Mouse (Mus musculus): ENCODE measurements at regions not wholly inside any gene's neighbourhood (a gene's known extent, or its start where the extent isn't known, plus 50 kb on each side); places are given as distances from the start of the nearest gene placed in this dataset.

GRCm38 (mm10) chr7:135860741-135861408 is 144.7 kb upstream of the Mki67 start:
- Histone ChIP-seq H3K36me3 (no peaks in the 10 kb centered on the region), H3K4me1 (no peaks in the 10 kb centered on the region), H3K9ac (no peak overlapping the region), H3K4me2 (no peak overlapping the region), H3K4me3 (no peak overlapping the region), H3K9me3 (replicated peaks) (no peaks in the 10 kb centered on the region), H3K27me3 (replicated peaks) (no peaks in the 10 kb centered on the region; the same call in 1 of the 2 replicates), H3K27ac (no peak overlapping the region)
- ATAC-seq, result no peak
- WGBS (ENCODE audit: insufficient replicate concordance), result 63% methylated on average over 14 of the region's 14 CpGs

DNA sequence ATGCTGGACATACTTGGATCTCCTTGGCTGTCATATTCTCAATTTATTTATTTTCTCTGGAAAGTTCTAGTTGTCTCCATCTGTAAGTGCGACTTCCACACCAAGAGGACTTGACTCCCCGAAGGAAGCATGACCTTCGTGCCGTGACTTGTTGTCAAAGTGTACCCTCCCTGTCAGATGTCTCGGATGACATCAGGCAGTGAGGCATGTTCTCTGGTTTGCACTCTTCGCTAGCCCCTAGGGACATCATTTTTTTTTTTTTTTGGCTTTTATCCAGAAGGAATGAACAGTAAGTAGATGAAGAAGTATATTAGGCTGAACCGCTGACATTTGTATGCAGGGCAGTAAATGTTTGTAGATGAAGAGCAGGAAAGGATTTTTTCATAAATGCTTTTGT is 145.2 kb upstream of the Mki67 start:
- Histone ChIP-seq H3K4me3 (no peak overlapping the region), H3K9ac (no peak overlapping the region)

DNA sequence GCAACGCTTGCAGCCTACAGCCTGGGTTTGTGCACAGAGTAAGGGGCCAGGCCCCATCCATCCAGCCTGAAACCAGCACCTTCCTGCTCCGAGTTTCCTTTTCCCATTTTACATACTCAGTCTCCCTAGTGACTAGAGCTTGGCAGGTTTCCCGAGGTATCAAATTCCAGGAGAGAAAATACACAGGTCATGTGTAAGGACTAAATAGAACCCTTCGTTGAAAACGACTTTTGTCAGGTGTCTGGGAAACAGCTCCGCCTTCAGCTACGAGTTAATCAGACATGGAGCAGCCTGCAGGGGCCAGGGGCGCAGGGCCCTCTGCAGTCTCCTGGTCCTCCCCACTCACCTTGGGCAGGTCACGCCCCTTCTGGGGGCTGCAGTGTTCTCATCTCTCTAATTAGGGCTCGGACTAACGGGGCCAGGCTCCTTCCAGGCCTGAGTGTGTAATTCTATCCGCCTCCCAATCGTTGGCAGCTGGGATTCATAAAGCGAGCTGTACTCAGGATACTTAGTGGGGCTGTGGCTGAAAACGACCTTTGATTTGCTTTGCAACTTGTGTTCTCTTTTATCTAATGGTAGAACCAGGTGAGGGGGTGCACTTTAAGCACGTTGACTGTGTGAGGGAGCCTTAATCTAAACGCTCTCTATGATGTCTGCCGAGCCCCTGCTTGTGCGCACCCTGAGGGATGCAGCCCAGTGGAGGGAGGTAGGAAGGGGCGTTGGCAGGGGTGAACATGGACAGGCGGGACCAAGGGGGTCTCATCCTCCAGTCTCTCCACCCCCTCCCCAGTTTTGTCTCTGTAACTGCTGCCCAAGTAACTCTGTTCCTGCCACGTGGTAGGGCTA is 147.6 kb upstream of the Mki67 start:
- H3K4me2 ChIP-seq, result no peak overlapping the region

More for the DNA sequence above, 145.2 kb upstream of the Mki67 start:
- Histone ChIP-seq H3K36me3 (no peaks in the 10 kb centered on the region), H3K27ac (no peak overlapping the region), H3K4me2 (no peak overlapping the region), H3K4me1 (no peaks in the 10 kb centered on the region), H3K9me3 (replicated peaks) (no peaks in the 10 kb centered on the region), H3K27me3 (replicated peaks) (no peaks in the 10 kb centered on the region; the same call in 1 of the 2 replicates)
- 70% methylated on average over 7 of the region's 7 CpGs for WGBS (ENCODE audit: insufficient replicate concordance)
- no peak for ATAC-seq

DNA sequence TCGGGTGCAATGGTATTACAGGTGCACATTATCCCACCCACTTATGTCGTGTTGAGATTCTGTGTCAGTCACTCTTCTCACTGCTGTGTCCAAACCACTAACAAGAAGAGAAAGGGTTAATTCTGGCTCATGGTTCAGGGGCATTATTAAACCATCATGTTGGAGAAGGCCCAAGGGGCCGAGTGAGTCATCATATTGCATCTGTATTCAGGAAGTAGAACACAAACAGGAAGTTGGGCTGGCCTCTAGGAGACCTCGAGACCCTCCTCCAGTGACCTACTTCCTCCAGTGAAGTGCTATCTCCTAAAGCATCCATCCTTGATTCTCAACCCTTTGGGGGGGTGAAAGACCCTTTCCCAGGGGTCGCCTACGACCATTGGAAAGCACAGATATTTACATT is 154.8 kb upstream of the Mki67 start:
- no peak for ATAC-seq
- Histone ChIP-seq H3K36me3 (no peaks in the 10 kb centered on the region), H3K4me3 (no peak overlapping the region), H3K27ac (no peak overlapping the region), H3K4me1 (no peaks in the 10 kb centered on the region), H3K9ac (no peak overlapping the region), H3K27me3 (replicated peaks) (peaks cover 7% of the 10 kb centered on the region; the same call in 1 of the 2 replicates), H3K9me3 (replicated peaks) (no peaks in the 10 kb centered on the region), H3K4me2 (no peak overlapping the region)
- 37% methylated on average over 6 of the region's 6 CpGs for WGBS (ENCODE audit: insufficient replicate concordance)

More for the DNA sequence above, 147.6 kb upstream of the Mki67 start:
- ATAC-seq, result no peak
- Histone ChIP-seq H3K27ac (no peak overlapping the region), H3K4me1 (no peaks in the 10 kb centered on the region), H3K9me3 (replicated peaks) (no peaks in the 10 kb centered on the region), H3K27me3 (replicated peaks) (no peaks in the 10 kb centered on the region; the same call in 1 of the 2 replicates), H3K9ac (no peak overlapping the region), H3K4me3 (no peak overlapping the region), H3K36me3 (no peaks in the 10 kb centered on the region)
- whole genome bisulfite sequencing (ENCODE audit: insufficient replicate concordance), result 51% methylated on average over 22 of the region's 22 CpGs

- 60% methylated on average over 6 of the region's 6 CpGs for WGBS (ENCODE audit: insufficient replicate concordance)
- Histone ChIP-seq H3K9me3 (replicated peaks) (no peaks in the 10 kb centered on the region), H3K27ac (no peak overlapping the region), H3K4me3 (no peak overlapping the region), H3K4me1 (no peaks in the 10 kb centered on the region), H3K36me3 (no peaks in the 10 kb centered on the region), H3K9ac (no peak overlapping the region), H3K4me2 (no peak overlapping the region), H3K27me3 (replicated peaks) (0 out of 2 replicates have a peak, but pooled peaks cover 7% of the 10 kb centered on the region)
- no peak for ATAC-seq
Measured at GRCm38 (mm10) chr7:135877091-135877874, 161.1 kb upstream of the Mki67 start.

- no peaks in the 10 kb centered on the region for H3K36me3 ChIP-seq
- no peak overlapping the region for H3K9ac ChIP-seq
- no peak overlapping the region for H3K4me2 ChIP-seq
- no peak for ATAC-seq
- 71% methylated on average over 3 of the region's 3 CpGs for WGBS (ENCODE audit: insufficient replicate concordance)
- H3K27me3 ChIP-seq (replicated peaks), result 0 out of 2 replicates have a peak, but pooled peaks cover 7% of the 10 kb centered on the region
- no peak overlapping the region for H3K4me3 ChIP-seq
- H3K9me3 ChIP-seq (replicated peaks), result no peaks in the 10 kb centered on the region
- H3K4me1 ChIP-seq, result no peaks in the 10 kb centered on the region
- no peak overlapping the region for H3K27ac ChIP-seq
Measured at GRCm38 (mm10) chr7:135878750-135879149, 162.6 kb upstream of the Mki67 start.

DNA sequence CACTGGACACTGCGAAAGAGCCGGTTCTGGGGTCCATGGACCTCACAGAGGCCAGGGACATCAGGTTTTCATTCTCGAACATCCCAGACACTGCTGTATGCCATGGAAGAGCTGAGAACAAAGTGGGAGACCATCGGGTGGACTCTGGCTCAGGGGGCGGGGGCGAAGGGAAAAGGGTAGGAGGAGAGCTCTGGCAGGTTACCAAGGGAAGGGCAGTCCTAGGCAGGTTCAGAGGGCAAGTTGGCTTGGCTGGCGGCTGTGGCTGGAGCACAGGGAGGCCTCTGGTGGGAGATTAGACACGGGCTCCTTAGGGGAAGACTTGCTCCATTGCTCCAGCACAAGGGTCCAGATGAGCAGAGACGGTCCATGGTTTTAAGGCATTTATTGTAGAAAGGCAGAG is 164.3 kb upstream of the Mki67 start:
- Histone ChIP-seq H3K27ac (no peak overlapping the region), H3K4me2 (no peak overlapping the region), H3K9ac (no peak overlapping the region), H3K36me3 (no peaks in the 10 kb centered on the region), H3K4me1 (no peaks in the 10 kb centered on the region), H3K9me3 (replicated peaks) (no peaks in the 10 kb centered on the region), H3K4me3 (no peak overlapping the region), H3K27me3 (replicated peaks) (0 out of 2 replicates have a peak, but pooled peaks cover 5% of the 10 kb centered on the region)
- ATAC-seq, result no peak
- WGBS (ENCODE audit: insufficient replicate concordance), result 69% methylated on average over 9 of the region's 9 CpGs

DNA sequence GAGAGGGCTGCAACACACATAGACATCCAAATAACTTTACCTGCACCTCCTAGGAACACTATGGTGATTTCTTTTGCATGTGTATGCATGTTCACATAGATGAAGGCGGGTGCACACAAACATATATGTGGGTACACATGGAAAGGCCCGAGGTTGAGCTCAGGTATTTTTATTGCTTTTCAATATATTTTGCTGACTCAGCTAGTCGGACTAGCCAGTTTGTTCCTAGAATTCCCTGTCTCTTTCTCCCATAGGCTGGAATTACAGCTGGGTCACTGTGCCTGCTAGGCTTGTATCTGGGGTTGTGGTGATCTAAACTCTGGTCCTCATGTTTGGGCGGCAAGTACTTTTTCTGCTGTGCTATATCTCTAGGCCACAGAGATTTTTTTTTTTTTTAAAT is 166.1 kb upstream of the Mki67 start:
- H3K4me2 ChIP-seq, result no peak overlapping the region
- no peaks in the 10 kb centered on the region for H3K9me3 ChIP-seq (replicated peaks)
- WGBS (ENCODE audit: insufficient replicate concordance), result 62% methylated on average over 4 of the region's 4 CpGs
- no peak overlapping the region for H3K9ac ChIP-seq
- H3K27ac ChIP-seq, result no peak overlapping the region
- no peaks in the 10 kb centered on the region for H3K36me3 ChIP-seq
- no peaks in the 10 kb centered on the region for H3K4me1 ChIP-seq
- H3K27me3 ChIP-seq (replicated peaks), result no peaks in the 10 kb centered on the region
- ATAC-seq, result no peak
- no peak overlapping the region for H3K4me3 ChIP-seq

DNA sequence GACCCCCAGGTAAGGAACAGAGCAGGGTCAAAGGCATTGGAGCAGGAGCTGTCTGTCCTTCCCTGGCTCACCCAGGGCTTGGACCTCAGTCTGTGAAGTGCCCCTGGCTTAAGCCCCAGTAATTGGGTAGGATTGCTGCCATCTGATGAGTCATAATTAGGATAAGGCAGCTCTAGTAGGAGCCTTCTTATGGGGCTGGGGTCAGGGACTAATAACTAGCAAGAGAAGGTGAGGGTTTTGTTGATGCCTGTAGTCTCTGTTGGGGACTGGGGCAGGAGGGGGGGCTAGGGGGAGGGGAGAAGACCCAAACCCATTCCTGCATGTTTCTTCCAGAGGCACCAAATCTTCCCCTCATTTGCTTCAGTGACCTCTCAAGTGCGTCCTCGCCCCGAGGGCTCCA is 172.4 kb upstream of the Mki67 start:
- no peak overlapping the region for H3K27ac ChIP-seq
- H3K27me3 ChIP-seq (replicated peaks), result 0 out of 2 replicates have a peak, but pooled peaks cover 10% of the 10 kb centered on the region
- H3K4me1 ChIP-seq, result no peaks in the 10 kb centered on the region
- 47% methylated on average over 3 of the region's 3 CpGs for WGBS (ENCODE audit: insufficient replicate concordance)
- H3K4me3 ChIP-seq, result no peak overlapping the region
- no peak overlapping the region for H3K9ac ChIP-seq
- H3K36me3 ChIP-seq, result no peaks in the 10 kb centered on the region
- no peaks in the 10 kb centered on the region for H3K9me3 ChIP-seq (replicated peaks)
- no peak overlapping the region for H3K4me2 ChIP-seq
- no peak for ATAC-seq

DNA sequence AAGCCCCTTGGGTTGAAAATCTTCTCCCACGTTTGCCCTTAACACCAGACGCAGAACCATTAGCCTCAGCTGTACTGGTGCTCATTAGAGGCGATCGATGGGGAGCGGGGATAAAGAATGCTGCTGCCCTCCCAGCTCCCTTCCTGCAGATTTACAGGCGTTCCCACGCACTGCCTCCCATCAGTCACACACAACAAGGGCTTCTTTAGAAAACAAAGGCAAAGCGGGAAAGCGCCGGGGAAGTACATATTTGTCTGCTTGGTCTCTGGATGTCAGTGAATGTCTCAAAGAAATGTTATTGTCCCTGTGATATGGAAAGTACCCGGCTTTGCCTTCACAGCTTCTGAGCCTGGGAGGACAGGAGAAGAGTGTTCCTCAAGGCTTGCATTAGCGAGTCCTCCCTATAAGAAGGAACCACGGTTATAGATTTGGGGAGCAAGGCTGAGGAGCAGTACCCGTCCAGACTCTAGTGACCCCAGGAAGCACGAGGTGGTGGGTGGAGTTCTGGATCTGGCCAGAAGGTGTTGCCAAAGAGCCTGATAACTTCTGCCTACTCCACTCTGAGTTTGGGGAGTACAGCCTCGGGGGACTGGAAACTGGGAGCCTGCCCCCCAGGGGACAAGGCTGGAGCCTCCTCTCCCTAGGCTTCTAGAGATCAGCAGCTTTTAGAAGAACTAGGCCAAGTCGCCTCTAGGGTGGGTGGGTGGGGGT is 173.0 kb upstream of the Mki67 start:
- H3K9ac ChIP-seq, result no peak overlapping the region
- no peaks in the 10 kb centered on the region for H3K9me3 ChIP-seq (replicated peaks)
- H3K27ac ChIP-seq, result no peak overlapping the region
- no peaks in the 10 kb centered on the region for H3K4me1 ChIP-seq
- WGBS (ENCODE audit: insufficient replicate concordance), result 18% methylated on average over 17 of the region's 17 CpGs
- no peak for ATAC-seq
- H3K4me3 ChIP-seq, result no peak overlapping the region
- 0 out of 2 replicates have a peak, but pooled peaks cover 10% of the 10 kb centered on the region for H3K27me3 ChIP-seq (replicated peaks)
- no peaks in the 10 kb centered on the region for H3K36me3 ChIP-seq
- H3K4me2 ChIP-seq, result 0 out of 2 replicates have a peak overlapping the region, but pooled peaks have one; percentile 3

DNA sequence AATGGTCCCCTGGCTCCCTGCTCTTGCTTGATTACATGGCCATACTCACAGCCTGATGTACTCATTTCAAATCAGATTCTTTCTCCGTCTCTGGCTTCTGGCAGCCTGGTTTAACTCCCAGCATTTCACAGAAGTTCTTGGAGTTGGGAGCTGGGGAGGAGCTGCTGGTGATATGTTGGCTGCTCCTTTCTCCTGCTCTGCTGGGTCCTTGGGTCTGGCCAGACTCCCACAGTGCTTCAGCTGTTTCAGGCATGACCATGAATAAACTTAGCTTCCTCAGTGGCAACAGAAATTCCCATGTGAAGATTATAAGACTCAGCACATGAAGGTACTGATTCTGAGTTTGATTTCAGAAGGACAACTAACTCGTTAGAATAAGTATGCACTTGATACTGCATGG is 182.7 kb upstream of the Mki67 start:
- no peak overlapping the region for H3K4me2 ChIP-seq
- WGBS (ENCODE audit: insufficient replicate concordance), result 53% methylated on average over 2 of the region's 2 CpGs
- H3K4me3 ChIP-seq, result no peak overlapping the region
- H3K9me3 ChIP-seq (replicated peaks), result no peaks in the 10 kb centered on the region
- H3K36me3 ChIP-seq, result no peaks in the 10 kb centered on the region
- H3K27me3 ChIP-seq (replicated peaks), result no peaks in the 10 kb centered on the region
- ATAC-seq, result no peak
- no peaks in the 10 kb centered on the region for H3K4me1 ChIP-seq
- H3K27ac ChIP-seq, result no peak overlapping the region
- H3K9ac ChIP-seq, result no peak overlapping the region

Data from liver, embryonic 12.5 days (tissue).